Mouse (Mus musculus) stomach, postnatal 0 days (tissue): ENCODE results near the gene Nsmce3. TPM values are rescaled to one million over a fixed set of nuclear protein-coding genes. Genes with fewer than 3 reads are reported as not detected.

ENCODE experiments used
- ATAC-seq: fragments of 200-750 bp; cut with Nextera tagmentation; 2 replicates; pipeline ENCODE4 v1.8.0; 2017; ENCODE audit not compliant: low FRiP score, low TSS enrichment
- DNase-seq: peaks from one replicate; pipeline ENCODE4 v3.0.0-alpha.2; 2016; ENCODE audit warnings: low spot score
- H3K27ac ChIP-seq: fragments of 300-500 bp; sonication (generic); replicated peaks from 2 replicates; pipeline ENCODE4 v1.5.1; 2014; ENCODE audit warnings: mild to moderate bottlenecking, control low read depth
- H3K27me3 ChIP-seq: fragments of 300-500 bp; sonication (generic); 2 replicates; pipeline ENCODE4 v1.6.1; 2014; ENCODE audit warnings: low read length; ENCODE audit not compliant: control insufficient read depth, insufficient read depth
- H3K36me3 ChIP-seq: fragments of 300-500 bp; sonication (generic); 2 replicates; pipeline ENCODE4 v1.6.1; 2014; ENCODE audit warnings: low read length, mixed read lengths; ENCODE audit not compliant: control insufficient read depth, insufficient read depth
- H3K4me1 ChIP-seq: fragments of 300-500 bp; sonication (generic); replicated peaks from 2 replicates; pipeline ENCODE4 v1.6.1; 2014; ENCODE audit warnings: antibody characterized with exemption; ENCODE audit not compliant: control insufficient read depth, insufficient read depth
- H3K4me2 ChIP-seq: fragments of 300-500 bp; sonication (generic); replicated peaks from 2 replicates; pipeline ENCODE4 v1.6.1; 2014; ENCODE audit warnings: low read depth, mild to moderate bottlenecking, control low read depth, moderate library complexity
- H3K4me3 ChIP-seq: fragments of 300-500 bp; sonication (generic); 2 replicates; pipeline ENCODE4 v1.5.1; 2014; ENCODE audit warnings: low read depth, low read length, control low read depth
- H3K9ac ChIP-seq: fragments of 300-500 bp; sonication (generic); 2 replicates; pipeline ENCODE4 v1.6.1; 2014; ENCODE audit warnings: mild to moderate bottlenecking, low read length, control low read depth, mixed read lengths
- H3K9me3 ChIP-seq: fragments of 300-500 bp; sonication (generic); 2 replicates; pipeline ENCODE4 v1.6.1; 2016; ENCODE audit warnings: low read length; ENCODE audit not compliant: control insufficient read depth
- CTCF ChIP-seq: IDR thresholded peaks from 2 replicates; pipeline ENCODE4 v1.5.1; 2016; ENCODE audit warnings: antibody characterized with exemption, low read depth, mild to moderate bottlenecking, moderate library complexity
- EP300 ChIP-seq: optimal IDR thresholded peaks from 2 replicates; pipeline ENCODE3; 2016; ENCODE audit warnings: antibody characterized with exemption
- WGBS: fragments of 180-500 bp; shearing (Covaris S2); extraction: QIAGEN DNeasy Blood & Tissue Kit; methylation state at CpG from one replicate; pipeline ENCODE4 v1.1.7; 2014; 5-methylcytosine and 5-hydroxymethylcytosine counted together
- polyA plus RNA-seq: library from polyadenylated mRNA; unstranded; fragments of >200 nt; fragmentation: Nextera tagmentation; extraction: Ambion mirVana; gene quantifications from 2 replicates; pipeline ENCODE4 v1.2.1, GENCODE M21; 2015

Gene Nsmce3
- polyA plus RNA-seq, 1 experiment from 2014 or later, result 8.4 TPM

- H3K27ac ChIP-seq, result no peak overlapping the region
- no peak for ATAC-seq
- H3K4me1 ChIP-seq, result no peaks in the 10 kb centered on the region
- H3K36me3 ChIP-seq, result no peaks in the 10 kb centered on the region
- no peak for DNase-seq
- no peak overlapping the region for H3K4me3 ChIP-seq
- 84% methylated on average over 5 of the region's 5 CpGs for WGBS
- no peak for TF ChIP-seq CTCF
- no peak for TF ChIP-seq EP300
- H3K9me3 ChIP-seq, result no peaks in the 10 kb centered on the region
- H3K9ac ChIP-seq, result no peak overlapping the region
- no peaks in the 10 kb centered on the region for H3K27me3 ChIP-seq
- no peak overlapping the region for H3K4me2 ChIP-seq
These were observed 51.7 kb downstream of the Nsmce3 start for GRCm38 (mm10) chr7:64821081-64821480.

DNA sequence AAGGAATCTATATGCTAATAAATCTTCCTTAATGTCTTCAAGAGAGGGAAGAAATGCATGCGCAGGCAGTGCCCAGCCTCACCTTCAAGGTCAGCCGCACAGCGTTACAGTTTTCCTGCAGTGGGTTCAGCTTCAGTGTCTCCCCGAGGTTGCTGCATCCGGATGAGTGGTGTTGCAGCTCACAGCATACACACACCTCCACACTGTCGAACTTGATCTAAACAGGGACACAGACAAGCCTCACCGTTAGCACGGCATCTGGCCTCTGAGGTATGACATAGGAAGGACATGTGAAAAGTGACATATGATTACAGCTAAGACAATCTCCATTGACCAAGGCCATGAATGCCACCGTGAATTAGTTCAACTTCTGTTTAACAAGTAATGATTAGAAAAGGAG is 53.1 kb downstream of the Nsmce3 start:
- Histone ChIP-seq H3K36me3 (no peaks in the 10 kb centered on the region), H3K4me1 (no peaks in the 10 kb centered on the region), H3K4me2 (no peak overlapping the region), H3K27ac (no peak overlapping the region), H3K27me3 (no peaks in the 10 kb centered on the region), H3K9ac (no peak overlapping the region), H3K9me3 (no peaks in the 10 kb centered on the region), H3K4me3 (no peak overlapping the region)
- DNase-seq (no peak), ATAC-seq (no peak)
- 68% methylated on average over 9 of the region's 9 CpGs for WGBS
- no peak for TF ChIP-seq CTCF
